Mouse (Mus musculus) thymus, postnatal 14 days (tissue): ENCODE results near the gene Cbr2.
"Not testable (repeated sequence)": the region's sequence is repeated elsewhere in the genome, so short reads cannot be mapped to it uniquely, and the experiment has no call there.

Experiments used
- DNase-seq: peaks from one replicate; pipeline ENCODE4 v3.0.0; 2021

Cbr2 gene

GRCm38 (mm10) chr11:120730331-120730870, 1.5 kb downstream of the Cbr2 start:
- DNase-seq = no peak

- not testable (repeated sequence) for DNase-seq
Measured at GRCm38 (mm10) chr11:120729432-120730050, 2.4 kb downstream of the Cbr2 start.

- DNase-seq = no peak
Measured at GRCm38 (mm10) chr11:120728530-120729240, 3.2 kb downstream of the Cbr2 start.

DNA sequence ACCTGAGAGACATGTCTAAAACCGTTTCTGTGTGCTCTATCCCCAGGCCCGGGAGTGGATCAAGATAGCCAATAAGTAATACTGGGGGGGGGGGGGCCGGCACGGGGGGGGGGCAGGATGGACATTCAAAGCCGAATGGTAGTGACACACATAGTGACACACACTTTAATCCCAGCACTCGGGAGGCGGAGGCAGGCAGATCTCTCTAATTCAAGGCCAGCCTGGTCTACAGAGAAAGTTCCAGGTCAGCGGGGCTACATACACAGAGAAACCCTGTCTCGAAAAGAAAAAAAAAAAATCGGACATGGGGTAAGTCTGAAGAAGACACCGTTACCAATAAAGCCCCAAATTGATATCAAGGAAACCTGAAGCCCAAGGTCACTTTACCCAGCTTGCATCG, 4.3 kb downstream of the Cbr2 start:
- no peak for DNase-seq

- no peak for DNase-seq
Measured at GRCm38 (mm10) chr11:120727169-120727527, 4.8 kb downstream of the Cbr2 start, which contains the start of gene Dcxr. Dcxr (minus strand) TSS chr11:120727281.

DNA sequence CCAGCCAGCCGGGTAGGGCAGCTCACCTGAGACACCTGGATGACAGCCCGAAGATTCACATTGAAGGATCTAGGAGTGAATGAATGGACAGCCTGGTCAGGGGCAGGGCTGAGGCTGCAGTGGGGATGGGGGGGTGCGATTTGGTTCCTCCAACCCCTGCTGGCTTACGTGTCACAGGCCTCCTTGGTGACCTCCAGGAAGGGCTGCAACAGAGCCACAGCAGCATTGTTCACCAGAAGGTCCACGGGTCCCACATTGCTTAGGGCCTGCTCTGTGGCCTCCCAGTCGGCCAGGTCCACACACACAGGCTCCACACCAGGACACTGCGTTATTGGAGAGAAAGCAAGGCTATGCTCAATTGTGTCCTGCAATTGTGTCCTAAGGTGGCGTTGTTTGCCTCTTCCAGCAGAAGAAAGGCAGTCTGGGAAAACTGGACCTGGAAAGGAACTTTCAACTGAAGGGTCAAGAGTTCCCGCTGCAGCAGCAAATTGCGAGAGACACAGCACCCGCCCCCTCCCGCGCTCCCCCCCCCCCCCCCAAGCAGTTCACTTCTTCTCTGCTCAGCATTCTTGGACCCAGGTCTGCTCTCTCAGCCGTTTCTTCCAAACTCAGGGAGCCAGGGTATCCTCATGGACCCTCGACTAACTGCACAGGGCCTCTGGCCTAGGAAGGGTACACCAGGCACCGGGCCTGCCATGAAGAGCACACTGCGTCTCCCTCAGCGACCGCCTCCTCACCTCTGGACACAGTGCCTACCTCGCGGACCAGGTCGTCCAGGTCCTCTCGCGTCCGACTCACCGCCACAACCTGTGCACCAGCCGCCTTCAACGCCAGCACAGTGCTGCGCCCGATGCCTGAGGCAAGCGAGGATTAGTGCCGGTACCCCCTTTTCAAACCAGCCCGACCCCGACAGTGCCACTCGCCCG, 5.4 kb downstream of the Cbr2 start:
- no peak for DNase-seq

GRCm38 (mm10) chr11:120723509-120723908, 8.4 kb downstream of the Cbr2 start:
- DNase-seq = no peak

- DNase-seq = no peak
Measured at GRCm38 (mm10) chr11:120722761-120723382, 9.0 kb downstream of the Cbr2 start.

DNA sequence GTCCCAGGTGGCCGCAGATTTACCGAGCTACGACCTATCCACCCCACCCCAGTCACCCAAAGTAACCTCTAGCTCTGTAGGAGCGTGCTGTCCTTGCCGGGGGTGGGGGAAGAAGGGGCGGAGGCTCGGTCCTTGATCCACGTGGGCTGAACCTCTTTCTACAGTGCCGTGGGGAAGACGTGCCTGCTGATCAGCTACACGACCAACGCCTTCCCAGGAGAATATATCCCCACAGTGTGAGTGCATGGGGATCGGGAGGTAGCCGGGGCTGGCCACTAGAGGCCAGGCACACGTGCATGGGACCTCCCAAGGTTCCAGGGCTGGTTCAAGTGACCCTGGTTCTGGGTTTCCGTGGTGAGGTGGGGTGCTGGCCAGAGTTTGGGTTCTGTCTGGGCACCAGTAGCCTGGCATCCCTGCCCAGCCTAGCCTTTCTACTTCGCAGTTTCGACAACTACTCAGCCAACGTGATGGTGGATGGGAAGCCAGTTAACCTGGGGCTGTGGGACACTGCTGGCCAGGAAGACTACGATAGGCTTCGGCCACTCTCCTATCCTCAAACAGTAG, 9.8 kb downstream of the Cbr2 start:
- DNase-seq = no peak

DNA sequence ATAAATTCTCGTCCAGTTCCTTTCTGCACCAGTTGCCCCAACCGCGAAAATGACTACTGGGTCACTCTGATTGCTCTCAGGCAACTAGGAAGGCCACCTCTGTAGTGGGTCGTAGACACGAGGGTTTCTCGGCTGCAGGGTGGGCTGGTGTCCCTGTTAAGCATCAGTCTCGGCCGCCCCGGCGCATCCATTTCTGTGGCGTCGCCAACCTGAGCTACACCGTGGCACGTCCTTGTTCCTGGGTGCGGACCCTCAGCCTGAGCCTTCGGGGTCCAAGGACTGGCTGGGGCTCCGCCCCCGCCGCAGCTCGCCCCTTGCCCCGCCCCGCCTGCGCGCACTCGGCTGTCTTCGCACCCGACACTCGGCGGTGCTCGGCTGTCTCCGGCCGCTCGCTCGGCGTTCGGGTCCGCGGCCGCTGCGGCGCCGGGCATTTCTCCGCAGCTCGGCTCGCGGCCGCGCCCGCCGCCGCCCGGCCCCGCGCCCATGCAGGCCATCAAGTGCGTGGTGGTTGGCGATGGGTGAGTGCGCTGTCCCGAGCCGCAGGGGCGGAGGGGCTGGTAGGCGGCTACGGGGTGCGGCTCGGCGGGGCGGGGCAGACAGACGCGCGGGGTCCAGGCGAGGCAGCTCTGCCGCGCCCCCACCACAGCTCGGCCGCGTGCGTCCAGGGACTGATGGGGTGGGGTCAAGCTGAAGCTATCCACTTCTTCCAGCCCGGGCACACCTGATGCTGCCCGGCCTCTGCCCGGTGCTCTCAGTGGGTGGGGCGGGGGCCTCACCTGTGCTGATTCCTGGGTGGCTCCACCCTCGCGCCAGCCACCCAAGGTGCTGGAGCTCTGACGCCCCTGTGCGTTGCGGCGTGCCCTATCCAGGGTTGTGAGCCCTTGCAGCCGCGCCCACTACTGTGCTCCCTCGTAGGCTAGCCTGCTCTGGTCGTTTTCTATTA, 10.5 kb downstream of the Cbr2 start, which contains the start of gene Rac3:
TSS of gene Rac3 (plus strand) at position 347 of the 943 bp plus-strand sequence.
- DNase-seq = peak; percentile 71

GRCm38 (mm10) chr11:120720450-120720849, 11.5 kb downstream of the Cbr2 start:
- peak; percentile 94 for DNase-seq

DNA sequence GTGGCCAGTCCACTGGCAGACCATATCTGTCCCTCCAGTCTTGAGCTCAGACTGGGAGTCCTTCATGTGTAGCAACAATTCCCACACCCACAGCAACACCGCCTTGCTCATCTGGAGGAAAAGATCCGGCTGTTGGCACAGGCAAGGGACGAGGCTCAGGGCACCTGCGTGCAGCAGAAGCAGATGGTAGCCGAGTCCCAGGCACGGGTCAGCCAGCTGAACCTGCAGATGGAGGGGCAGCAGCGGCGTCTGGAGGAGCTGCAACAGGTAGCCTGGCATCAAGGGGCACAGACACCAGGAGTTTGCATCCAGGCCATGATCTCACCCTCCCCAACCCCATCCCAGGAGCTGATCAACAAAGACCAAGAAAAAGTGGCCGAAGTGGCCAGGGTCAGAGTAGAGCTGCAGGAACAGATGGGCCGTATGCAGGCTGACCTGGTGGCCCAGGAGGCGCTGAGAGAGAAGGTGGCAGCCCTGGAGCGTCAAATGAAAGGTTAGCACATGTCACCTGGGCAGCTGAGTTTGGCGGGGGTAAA, 12.0 kb downstream of the Cbr2 start:
- no peak for DNase-seq

GRCm38 (mm10) chr11:120719242-120719641, 12.7 kb downstream of the Cbr2 start:
- DNase-seq = no peak

- no peak for DNase-seq
Measured at GRCm38 (mm10) chr11:120715131-120715530, 16.8 kb downstream of the Cbr2 start.

DNA sequence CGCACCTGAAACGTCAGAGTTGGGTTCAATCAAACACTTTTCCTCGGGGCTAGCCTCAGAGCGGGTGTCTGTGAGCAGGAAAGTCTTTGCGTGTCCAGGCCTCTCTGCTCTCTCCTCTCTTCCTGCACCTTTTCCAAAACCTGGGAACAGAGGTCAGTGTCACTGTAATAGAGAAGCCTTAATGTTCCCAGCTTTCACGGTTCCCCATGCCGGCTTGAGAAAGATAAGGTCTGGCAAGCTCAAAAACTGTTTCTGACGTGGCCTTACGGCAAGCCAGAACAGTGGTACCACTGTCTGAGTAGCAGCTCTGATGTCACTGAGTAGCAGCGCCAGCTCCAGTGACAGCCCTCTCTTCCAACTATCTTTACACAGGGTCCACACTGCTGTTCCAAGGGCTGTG, 17.4 kb downstream of the Cbr2 start:
- DNase-seq = no peak

DNA sequence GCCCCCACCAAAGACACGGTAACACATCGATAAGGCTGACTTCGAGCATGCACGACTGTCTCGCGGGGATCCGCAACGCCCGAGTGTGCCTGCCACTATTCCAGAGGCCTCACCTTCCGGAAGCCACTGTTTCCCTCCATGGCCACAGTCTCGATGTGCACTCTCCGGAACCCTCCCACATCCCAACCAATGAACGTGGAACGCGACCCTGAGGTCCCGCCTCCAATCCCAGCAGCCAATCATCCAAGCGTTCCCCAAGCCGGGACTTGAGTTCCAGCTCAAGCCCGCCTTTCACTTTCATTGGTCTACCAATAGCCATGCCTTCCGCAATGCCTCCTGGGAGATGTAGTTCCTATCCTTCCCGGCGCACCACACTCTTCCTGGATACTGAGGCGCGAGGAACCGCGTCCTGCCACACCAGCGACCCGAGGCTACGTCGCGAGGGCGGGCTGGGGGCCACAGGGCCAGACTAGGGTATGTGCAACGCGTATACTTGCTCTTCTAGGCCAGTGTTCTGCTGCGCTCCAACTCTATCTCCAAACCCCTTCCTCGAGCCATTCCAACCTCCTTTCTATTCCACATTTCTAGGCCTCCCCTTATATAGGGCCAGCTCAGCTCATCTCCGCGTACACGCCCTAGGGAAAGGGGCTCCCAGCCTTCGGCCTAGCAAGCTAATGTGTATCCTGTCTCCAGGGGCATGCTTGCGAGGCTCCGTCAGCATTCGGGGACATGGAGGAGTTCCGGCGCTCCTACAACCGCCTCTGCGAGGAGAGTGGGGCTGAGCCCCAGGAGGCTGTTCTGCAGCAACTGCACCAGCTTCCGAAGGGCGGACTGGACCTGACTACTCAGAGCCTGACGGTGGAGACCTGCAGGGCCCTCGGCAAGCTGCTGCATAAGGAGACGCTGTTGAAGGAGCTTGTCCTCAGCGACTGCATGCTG, 18.1 kb downstream of the Cbr2 start, which contains the start of the genes Cenpx and Lrrc45:
TSS of gene Cenpx (minus strand) at position 159 of the 939 bp plus-strand sequence.
TSS of gene Lrrc45 (plus strand) at position 346 of the 939 bp plus-strand sequence.
- peak; percentile 97 for DNase-seq

- peak; percentile 73 for DNase-seq
Measured at GRCm38 (mm10) chr11:120712771-120713568, 18.9 kb downstream of the Cbr2 start.

GRCm38 (mm10) chr11:120711980-120712604, 19.8 kb downstream of the Cbr2 start:
- no peak for DNase-seq
